Mouse (Mus musculus): ENCODE results near the gene Rpl10a.
A peak's percentile ranks its signal among the peaks of the same experiment; 100 is the strongest.

Rpl10a gene

DNA sequence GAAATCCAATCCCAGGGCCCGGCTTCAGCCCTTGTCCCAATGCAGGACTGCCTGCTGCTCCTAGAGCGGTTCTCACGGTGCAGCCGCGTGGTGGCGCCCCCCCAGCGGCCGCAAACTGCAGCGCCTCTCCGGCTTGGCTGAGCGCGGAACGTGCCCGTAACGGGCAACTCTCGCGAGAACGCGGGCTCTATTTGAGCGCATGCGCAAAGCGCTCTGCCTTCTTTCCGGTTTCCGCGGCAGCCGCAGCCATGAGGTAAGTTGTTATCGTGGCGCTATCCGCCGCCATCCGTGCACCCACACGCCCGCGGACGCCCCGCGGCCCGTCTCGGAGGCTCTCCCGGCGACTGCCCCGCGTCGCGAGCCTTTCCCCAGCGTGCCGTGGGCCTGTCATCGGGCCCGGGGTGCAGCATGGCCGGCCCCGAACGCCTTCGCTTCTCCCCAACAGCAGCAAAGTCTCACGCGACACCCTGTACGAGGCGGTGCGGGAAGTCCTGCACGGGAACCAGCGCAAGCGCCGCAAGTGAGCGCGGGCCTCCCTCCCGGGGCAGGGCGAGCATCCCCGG lies at the start of gene Rpl10a:
Rpl10a (plus strand) TSS at position 106 of the 563 bp plus-strand sequence.
- peak; percentile 94 to 97 for DNase-seq

DNA sequence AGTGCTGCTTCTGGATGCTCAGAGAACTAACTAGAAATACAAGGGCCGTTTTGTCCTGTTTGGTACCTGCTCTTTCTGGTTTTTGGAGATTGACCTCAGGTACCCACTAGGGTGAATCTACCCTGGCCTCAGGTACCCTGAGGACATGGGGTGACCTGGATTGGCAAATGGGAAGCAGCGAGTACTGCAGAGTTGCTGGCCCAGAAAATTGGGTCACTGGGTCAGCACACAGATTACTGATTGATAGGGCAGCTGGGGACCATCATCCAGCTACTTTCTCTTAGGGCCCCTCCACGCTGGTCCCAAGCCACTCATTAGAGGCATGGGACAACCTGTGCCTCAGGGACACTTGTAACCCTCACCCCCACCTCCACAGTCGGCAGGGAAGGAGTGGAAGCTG lies 49.0 kb upstream of the Rpl10a start:
- DNase-seq: no peak

DNA sequence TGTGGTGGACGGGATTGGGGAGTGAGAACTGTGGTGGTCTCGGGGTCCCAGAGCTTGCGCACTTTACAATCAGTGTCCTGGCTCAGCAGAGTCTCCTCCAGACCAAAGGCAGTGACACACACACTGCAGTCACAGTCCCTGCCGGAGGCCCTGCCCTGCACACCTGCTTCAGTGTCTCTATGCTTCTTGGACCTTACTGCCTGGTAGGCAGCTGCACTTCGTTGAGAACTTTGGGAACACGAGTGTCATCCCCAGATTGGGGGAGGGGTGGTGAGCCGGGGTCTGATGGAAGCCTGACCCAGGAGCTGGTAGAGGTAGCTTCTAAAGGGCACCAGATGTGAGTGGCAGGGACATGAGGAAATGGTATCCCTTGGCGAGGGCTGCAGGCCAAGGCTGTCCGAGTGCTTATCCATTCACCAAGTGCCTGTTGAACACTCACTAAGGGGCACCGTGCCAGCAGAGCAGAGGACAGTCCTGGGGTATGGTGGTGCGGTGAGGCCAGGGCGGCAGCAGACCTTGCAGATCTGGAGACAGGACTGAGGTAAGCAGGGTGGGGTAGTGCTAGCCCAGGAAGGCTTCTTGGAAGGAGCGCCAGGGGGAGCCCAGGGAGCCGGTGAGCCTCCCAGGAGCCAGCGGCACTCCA lies 48.4 kb upstream of the Rpl10a start:
- no peak for DNase-seq

DNA sequence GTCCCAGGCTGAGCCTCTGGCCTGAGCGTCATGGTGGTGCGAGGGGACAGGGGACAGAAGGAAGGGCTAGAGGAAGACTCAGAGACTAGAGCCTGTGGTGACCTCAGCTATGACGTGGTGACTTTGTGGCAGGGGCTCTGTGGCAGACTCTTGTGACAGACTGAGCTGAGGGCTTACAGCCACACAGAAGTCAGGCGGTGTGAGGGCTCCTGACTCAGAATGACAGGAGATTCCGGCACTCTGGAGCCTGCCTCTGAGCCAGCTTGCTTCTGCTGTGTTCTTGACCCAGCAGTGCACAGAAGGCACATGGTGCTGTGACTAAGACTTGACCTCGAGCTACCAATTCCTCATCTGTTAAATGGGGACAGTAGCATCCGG lies 47.9 kb upstream of the Rpl10a start:
- no peak for DNase-seq

DNA sequence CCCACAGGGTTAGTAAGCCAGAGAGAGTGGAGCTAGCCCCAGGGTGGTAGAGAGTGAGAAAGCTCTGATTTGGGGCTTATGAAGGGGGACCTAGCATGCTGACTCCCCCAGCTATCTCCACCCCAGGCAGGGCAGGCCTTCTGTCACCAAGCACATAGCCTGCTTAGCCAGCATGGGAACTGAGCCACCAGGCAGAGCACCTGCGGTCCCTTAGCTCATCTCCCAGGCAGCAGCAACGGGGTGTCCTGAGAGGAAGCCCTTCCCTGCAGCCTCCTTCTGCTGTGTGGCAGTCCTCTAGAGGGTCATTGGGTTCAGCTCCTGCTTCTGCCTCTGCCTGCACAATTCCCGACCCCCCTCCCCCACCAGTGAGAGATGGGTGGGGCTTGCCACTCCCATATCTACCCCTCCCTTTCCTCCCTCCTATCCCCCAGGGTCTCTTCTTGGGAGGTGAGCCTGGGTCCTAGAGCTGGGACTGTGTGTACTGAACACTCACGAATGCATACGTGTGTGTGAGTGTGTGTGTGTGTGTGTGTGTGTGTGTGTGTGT lies 47.4 kb upstream of the Rpl10a start:
- DNase-seq: no peak

DNA sequence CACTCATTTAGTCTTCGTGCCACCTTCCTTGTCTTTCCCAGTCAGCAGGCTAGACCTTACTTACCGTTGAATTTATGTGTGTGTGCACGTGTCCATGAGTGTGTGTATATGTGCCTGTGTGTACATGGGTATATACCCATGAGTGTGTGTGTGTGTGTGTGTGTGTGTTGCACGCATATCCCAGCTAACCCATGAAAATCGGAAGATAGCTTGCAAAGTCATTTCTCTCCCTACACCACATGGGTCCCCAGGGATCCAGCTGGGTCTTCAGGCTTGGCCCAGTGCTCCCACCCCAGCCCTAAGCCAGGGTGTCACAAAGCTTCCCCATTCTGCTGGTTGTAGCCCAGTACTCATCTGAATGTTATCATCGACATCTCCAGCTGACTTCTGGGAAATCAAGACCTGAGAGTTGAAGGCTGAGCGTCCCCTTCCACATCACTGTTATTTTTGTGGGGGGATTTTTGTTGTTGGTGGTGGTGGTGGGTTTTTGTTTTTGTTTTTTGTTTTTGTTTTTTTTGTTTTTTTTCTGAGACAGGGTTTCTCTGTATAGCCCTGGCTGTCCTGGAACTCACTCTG lies 46.3 kb upstream of the Rpl10a start:
- no peak for DNase-seq

DNA sequence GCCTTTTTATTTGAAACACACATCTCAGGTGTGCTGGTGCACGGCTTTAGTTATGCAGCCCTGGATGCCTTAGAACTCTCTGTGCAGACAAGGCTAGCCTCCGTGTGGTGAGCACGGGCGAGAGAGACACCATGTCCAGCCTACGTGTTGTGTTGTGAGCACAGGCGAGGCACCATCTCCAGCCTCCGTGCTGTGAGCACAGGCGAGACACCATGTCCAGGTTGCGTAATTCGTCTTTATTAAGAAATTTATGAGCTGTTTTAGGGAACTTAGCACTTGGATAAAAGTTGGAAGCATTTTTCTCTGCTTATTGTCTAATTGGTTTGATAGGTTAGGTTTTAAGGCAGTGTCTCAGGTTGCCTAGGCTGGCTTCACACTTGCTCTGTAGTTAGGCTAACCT lies 45.1 kb upstream of the Rpl10a start:
- no peak for DNase-seq

DNA sequence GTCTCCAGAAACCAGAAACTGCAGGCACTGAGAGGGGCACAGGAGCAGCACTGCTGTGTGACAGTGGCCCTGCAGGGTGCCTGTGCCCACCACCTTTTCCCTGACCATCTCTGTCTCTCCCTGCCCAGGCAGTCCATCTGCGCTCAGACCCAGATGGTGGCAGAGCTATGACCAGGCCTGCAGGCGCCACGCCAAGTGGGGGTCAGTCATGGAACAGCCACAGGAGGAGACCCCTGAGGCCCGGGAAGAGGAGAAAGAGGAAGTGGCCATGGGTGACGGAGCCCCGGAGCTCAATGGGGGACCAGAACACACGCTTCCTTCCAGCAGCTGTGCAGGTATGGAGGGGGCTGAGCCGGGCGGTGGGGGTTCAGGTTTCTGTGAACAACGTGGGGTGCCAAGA lies 42.1 kb upstream of the Rpl10a start:
- DNase-seq: no peak

DNA sequence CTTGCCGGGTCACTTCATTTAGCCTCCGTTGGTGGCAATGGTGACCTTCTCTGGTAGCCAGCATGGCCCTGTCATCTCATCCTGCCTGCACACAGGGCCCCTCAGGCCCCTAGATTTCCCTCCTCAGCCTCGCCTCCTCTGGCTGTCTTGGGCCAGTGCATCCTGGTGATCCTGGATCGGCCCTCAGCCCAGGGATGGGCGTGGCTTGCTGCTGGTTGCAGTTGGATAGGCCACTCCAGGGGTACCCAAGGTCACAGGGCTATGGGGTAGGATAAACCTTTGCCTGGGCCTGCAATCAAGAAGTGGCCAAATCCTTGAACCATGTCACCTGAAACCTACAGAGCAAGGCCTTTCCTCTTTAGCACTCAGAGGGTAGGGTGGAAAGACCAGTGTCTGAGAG lies 41.3 kb upstream of the Rpl10a start:
- no peak for DNase-seq

DNA sequence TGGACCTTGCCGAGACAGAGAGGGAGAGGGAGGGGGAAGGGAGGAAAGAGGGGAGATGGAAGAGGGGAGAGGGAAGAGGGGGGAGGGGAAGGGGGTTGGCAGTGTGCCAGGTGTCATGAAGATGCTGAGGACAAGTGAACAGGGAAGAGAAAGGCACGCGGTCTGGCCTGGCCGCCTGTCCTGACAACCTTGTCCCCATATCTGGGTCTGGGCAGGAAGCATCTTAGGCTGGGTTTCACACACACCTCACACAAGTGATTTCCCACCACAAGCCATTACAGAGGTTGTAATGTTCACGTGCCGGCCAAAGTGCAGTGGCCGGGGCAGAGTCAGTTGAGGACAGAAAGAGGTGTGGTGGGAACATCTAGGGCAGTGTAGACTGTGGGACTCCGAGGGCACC lies 40.7 kb upstream of the Rpl10a start:
- no peak for DNase-seq

DNA sequence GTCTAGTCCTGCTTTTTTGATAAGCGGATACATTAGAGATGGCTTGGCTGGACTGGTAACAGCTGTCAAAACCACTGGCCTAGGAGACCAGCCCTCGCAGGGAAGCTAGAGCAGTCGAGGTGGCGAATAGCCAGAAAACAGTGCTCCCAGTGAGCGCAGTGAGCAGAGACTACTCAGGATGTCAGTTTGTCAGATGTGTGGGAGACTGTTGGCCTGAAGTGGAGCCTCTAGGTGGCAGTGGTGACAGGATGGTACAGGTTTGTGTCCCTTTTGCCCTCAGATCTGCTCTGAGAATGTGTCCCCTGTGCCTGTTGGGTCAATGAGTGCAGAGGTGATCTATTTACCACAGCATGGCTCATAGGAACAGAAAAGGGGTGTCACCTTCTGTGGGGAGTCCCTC lies 40.3 kb upstream of the Rpl10a start:
- no peak for DNase-seq

DNA sequence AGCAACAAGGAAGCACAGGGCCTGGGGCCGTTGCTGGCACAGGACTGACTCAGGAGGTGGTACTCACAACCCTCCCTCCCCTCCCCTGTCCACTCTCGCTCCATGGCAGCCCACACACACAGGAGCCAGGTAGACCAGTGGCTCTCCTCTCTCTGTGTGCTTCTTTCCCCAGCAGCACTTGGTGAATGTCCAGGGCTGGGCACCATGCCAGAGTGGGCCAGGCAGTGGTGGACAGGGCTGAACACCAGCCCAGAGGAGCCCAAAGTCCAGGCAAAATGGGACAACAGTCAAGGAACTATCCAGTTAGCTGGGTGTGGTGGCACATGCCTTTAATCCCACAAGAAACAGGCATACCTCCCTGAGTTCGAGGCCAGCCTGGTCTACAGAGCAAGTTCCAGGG lies 38.0 kb upstream of the Rpl10a start:
- no peak for DNase-seq

DNA sequence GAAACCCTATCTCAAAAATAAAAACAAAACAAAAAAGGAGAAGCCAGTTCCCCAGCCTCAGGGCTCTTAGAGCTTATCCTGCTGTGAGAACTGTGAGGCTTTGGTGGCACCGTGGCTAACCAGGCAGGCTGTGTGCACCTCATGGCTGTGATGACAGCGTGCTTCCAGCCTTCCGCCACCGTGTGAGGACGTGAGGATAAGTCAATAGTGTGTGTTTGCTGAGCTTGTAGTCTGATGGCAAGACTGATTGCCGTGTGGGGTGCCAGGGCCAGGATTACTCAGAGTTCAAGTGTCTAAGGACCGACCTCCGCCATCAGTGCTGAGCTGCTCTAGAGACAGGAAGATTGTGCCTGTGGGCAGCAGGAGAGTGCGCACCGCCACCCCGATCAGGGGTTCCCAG lies 37.6 kb upstream of the Rpl10a start:
- DNase-seq: no peak

DNA sequence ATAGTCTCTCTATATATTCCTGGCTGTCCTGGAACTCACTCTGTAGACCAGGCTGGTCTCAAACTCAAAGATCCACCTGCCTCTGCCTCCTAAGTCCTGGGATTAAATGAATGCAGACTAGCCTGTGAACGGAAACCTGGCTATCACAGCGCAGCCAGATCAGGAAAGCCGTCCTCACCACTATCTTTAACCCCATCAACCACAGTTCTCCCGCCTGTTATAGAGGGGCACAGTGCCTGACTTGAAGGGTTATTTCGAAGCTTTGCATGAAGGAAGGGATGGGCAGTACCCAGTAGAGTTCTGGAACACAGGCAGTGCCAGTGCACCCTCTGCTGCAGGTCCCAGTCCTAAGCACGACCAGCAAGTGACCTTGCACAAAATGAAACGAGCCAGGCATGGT lies 36.9 kb upstream of the Rpl10a start:
- no peak for DNase-seq

DNA sequence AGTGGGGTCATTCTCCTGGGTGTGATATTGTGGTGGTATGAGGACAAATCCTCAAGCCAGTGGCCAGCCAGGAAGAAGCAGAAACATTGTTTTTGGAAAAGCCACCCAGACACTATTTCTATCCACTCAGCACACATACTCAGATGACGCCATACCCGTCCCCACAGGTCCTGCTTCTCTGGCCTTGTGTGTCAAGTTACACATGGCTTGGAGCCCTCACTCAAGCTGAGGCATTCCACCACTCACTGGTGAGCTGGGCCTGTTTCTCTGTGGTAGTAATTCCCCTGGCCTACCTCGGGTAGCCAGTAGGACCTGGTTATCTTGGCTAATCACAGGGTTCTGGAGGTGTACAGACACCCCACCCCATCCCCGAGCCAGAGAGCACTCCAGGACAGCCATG lies 34.6 kb upstream of the Rpl10a start:
- no peak for DNase-seq

DNA sequence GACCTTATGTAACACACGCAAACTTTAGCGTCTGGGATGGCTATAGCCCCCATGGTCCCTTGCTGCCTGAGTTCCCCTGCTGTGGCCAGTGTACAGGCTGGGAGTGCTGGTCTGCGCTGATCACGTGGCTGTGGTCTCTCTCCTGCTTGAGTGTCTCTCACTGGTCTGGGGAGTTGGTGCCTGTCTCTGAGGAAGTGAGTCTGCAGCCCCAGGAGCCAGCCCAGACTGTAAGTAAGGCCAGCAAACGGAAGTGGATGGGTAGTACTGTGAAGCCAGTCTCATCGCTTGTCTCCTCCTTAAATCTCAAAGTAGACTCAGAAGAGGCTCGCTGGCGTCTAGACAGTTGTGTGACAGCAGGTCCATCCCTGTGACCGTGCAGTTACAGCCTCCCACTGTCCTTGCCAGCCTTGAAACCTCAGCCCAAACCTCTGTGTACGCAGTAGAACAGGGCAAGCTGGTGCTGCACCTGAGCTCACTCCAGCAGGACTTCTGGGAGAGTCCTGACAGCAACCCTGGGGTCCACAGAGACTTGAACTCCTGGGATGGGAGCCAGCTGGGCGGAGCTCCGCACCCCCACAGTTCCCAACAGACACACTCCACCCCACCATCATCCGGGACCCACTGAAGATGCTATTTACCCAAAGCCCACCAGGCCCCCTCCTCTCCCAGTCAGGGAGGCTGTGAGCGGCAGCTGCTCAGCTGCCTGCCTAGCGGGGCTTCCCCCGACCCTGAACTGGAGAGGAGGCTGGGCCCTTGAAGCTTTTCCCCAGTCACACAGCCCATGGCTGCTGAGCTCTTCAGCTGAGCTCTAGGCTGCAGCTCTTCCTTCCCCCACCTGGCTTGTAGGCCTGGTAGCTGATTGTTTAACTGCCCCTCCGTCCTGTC lies 33.6 kb upstream of the Rpl10a start:
- no peak for DNase-seq

DNA sequence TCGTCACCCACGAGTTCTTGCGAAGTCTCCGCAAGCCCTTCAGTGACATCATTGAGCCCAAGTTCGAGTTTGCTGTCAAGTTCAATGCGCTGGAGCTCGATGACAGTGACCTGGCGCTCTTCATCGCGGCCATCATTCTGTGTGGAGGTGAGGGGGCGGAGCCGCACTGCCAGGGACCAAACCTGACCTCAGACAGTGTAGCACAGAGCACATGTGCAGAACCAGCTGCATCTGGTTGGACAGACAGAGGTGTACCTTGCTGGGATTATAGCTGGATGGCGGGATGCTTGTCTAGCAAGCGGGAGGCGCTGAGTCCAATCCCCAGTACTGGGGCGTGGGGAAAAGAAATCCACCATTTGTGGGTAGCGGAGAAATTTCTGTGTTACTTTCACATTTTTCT lies 29.4 kb upstream of the Rpl10a start:
- no peak for DNase-seq

DNA sequence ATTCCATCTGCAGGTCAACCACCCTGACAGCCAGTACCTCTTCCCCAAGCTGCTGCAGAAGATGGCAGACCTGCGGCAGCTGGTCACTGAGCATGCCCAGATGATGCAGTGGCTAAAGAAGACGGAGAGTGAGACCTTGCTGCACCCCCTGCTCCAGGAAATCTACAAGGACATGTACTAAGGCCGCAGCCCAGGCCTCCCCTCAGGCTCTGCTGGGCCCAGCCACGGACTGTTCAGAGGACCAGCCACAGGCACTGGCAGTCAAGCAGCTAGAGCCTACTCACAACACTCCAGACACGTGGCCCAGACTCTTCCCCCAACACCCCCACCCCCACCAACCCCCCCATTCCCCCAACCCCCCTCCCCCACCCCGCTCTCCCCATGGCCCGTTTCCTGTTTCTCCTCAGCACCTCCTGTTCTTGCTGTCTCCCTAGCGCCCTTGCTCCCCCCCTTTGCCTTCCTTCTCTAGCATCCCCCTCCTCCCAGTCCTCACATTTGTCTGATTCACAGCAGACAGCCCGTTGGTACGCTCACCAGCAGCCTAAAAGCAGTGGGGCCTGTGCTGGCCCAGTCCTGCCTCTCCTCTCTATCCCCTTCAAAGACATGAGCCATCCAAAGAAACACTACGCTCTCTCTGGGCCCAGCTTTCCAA lies 28.5 kb upstream of the Rpl10a start:
- no peak for DNase-seq

DNA sequence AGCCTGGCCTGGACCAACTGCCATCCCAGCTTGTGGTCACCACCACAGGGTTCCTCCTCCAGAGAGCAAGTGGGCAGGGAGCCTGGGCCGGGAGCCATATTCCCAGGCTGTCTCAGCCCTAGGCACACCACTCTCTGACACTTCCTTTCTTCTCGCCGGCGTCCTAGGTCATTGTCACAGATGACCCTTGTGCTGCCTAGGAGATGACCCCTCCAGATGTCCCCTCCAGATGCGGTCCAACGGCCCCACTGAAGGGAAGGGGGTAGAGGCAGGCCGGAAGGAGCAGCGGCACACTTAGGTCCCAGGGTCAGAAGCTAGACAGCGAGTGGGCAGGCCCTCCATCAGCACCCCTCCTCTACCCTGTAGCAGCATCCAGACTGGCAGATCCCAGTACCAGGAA lies 27.9 kb upstream of the Rpl10a start:
- DNase-seq: no peak

DNA sequence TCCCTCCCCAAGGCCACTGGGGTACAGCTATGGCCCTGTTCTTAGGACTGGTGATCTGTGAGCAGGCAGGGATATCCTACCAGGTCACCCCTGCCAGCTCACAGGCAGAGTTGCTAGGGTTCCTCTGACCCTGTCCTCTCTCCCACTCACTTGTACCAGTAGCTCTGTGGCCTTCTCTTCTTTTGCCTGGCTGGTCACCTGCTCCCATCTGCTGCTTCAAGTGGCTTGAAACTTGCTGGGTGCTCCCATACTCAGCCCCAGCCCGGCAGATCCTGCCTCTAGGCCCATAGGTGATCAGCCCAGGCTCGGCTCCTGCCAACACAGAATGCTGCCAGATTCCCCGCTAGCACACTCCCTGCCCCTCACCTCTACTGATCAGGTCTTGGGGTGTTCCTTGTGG lies 27.4 kb upstream of the Rpl10a start:
- DNase-seq: no peak

DNA sequence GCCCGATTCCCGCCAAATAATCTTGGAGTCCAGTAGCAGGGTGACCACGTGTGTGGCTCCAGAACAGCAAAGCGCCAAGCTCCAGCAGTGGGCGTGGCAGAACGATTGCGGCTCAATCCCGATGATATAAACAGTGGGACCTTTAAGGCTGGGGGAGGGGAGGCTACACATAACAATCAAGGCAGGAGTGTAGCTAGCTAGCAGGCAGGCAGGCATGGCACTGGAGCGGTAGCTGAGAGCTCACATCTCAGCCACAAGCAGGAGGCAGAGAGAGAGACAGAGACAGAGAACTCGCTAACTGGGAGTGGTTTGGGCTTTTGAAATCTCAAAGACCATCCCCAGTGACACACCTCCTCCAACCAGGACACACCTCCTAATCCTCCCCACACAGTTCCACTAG lies 23.1 kb upstream of the Rpl10a start:
- DNase-seq: no peak

DNA sequence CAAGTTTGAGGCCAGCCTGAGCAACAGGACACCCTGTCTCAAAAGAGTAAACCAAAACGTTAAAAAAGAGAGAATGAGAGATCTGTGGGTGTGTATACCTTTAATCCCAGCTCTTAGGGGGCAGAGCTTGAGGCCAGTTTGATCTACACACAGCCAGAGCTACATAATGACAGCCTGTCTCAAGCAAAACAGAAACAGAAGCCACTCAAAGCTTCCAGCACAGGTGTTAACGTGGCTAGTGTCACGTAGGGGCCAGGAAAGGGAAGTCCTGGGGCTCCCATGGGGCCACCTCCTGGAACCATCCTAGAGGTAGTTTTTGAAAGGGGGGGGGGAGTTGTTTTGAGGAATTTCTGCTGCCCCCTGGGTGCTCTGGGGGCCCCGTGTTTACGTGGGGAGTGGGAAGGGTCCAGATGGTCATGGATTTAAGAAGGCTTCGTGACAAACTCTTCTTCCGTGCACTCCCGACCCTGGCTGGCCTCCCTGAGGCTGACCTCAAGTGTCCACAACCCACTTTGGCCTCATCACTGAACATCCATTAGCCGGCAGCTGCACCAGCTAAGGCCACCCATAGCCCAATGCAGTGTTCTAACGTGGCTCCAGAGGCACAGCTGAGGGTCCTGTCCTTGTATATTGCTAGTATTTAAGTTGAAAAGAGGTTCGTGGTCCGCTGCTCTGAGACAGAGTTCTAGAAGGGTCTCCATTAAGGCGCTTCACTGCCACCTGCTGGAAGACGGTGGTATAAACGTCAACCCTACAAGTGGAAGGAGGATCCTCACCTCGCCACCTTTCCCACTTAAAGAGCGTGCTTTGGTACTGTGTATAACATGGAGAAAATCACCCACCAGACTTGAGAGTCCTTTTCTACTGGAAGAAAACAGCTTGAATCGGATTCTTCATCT lies 19.7 kb upstream of the Rpl10a start:
- DNase-seq: peak; percentile 69 to 91
